ENCODE assay signal across 8 mouse cellular contexts in the genomic region with DNA sequence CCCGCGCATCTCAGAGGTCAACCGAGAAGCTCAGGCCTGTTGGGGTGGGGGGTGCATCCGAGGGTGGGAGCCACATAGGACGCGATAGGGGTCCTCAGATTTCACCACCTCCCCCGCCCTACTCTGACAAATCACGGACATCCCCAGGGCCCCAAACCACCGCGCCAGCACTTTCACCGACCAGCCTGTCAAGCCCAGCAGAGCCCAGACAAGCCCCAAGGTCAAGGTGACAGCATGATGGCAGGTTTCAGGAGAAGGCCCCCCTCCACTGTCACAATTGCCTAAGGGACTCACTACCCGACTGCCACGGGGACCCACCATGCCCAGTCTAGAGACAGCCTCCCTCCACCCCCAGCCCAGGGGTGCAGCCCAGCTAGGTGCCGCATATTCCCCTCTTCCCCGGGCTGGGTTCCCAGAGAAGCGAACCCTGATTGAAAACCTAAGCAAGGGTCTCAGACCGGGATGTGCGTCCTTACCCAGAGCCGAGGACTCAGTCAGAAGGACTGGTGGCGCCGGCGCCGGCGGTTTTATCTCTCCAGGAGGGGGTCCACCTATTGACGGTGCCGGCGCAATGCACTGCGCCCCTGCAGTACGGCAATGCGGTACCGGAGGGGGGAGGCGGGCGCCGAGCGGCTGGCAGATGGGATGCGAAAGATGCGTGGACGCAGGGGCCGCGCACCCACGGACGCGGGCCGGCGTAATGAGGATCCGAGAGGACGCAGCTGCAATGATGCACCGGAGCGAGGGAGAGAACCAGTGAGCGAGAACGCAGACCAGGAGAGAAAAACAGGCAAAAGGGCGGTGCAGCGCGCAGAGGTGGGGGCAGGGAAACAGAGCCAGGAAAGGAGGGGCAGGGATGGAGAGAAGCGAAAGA. TPM values are rescaled to one million over a fixed set of nuclear protein-coding genes. Genes with fewer than 3 reads are reported as not detected.
DNase-seq lines count a peak whose midpoint lies in the region; ATAC-seq and TF ChIP-seq lines count a peak whose summit lies in the region.

A gene (minus strand): TSS at position 767 of the 874 bp plus-strand sequence.

- no peaks in the 10 kb centered on the region for H3K36me3 ChIP-seq in intestine, embryonic 15.5 days
- H3K36me3 ChIP-seq in intestine, postnatal 0 days (ENCODE audit: control insufficient read depth, insufficient read depth): no peaks in the 10 kb centered on the region
- no peaks in the 10 kb centered on the region for H3K36me3 ChIP-seq in limb, embryonic 10.5 days

- H3K4me2 ChIP-seq in intestine, embryonic 15.5 days (replicated peaks): peak within 1 kb of the TSS; percentile 38
- H3K4me2 ChIP-seq in intestine, postnatal 0 days (replicated peaks; ENCODE audit: low read depth): no peak within 1 kb of the TSS

- TF ChIP-seq POLR2A in cerebellum, adult 2 months (IDR thresholded peaks at IDR 0.05; ENCODE audit: borderline replicate concordance, insufficient read depth, low read length): peak; percentile 94

- ATAC-seq in intestine, embryonic 15.5 days: no peak
- no peak for ATAC-seq in intestine, postnatal 0 days

- 4% methylated on average over 55 of the region's 55 CpGs for WGBS in intestine, embryonic 15.5 days
- WGBS in intestine, postnatal 0 days: 4% methylated on average over 55 of the region's 55 CpGs
- under 1% methylated on average over 55 of the region's 55 CpGs for WGBS in cerebellum, adult 2 months
- 4% methylated on average over 55 of the region's 55 CpGs for WGBS in limb, embryonic 10.5 days

- DNase-seq in cerebellum, adult 2 months: peak; percentile 93
- peak; percentile 76 to 79 for DNase-seq in frontal cortex, postnatal 14 days (ENCODE audit: low spot score in 2 of 2)
- peak; percentile 47 to 65 for DNase-seq in heart, postnatal 36 days
- DNase-seq in limb, embryonic 10.5 days (ENCODE audit: low spot score): peak; percentile 40
- DNase-seq in skeletal muscle tissue, adult 2 months (ENCODE audit: low read depth, low spot score): peak; percentile 68
- no peak for DNase-seq in B cell, adult 2 months

- intact Hi-C loops in heart, postnatal 36 days (cut with DNase I): no loop called here

- no peak within 1 kb of the TSS for H3K9ac ChIP-seq in intestine, embryonic 15.5 days
- H3K9ac ChIP-seq in intestine, postnatal 0 days (ENCODE audit: low read depth, low read length): no peak within 1 kb of the TSS

- H3K4me3 ChIP-seq in intestine, embryonic 15.5 days (replicated peaks): peak within 1 kb of the TSS; percentile 19; the same call in 1 of the 2 replicates
- H3K4me3 ChIP-seq in intestine, postnatal 0 days (ENCODE audit: low read depth, low read length): no peak within 1 kb of the TSS
- peak within 1 kb of the TSS; percentile 90 for H3K4me3 ChIP-seq in cerebellum, adult 2 months (replicated peaks; ENCODE audit: insufficient read depth, low read depth, low read length)
- peak within 1 kb of the TSS; percentile 42 for H3K4me3 ChIP-seq in limb, embryonic 10.5 days

- H3K9me3 ChIP-seq in intestine, embryonic 15.5 days: no peaks in the 10 kb centered on the region
- H3K9me3 ChIP-seq in intestine, postnatal 0 days (ENCODE audit: control insufficient read depth): no peaks in the 10 kb centered on the region
- H3K9me3 ChIP-seq in limb, embryonic 10.5 days (replicated peaks): no peaks in the 10 kb centered on the region

- no peak for TF ChIP-seq CTCF in intestine, postnatal 0 days (IDR thresholded peaks at IDR 0.05; ENCODE audit: low read depth)
- TF ChIP-seq CTCF in cerebellum, adult 2 months (IDR thresholded peaks at IDR 0.05; ENCODE audit: borderline replicate concordance, insufficient read depth, low read depth, low read length): no peak

- H3K27me3 ChIP-seq in intestine, embryonic 15.5 days (replicated peaks): peaks cover 58% of the 10 kb centered on the region
- peaks cover 21% of the 10 kb centered on the region for H3K27me3 ChIP-seq in intestine, postnatal 0 days (replicated peaks; ENCODE audit: control insufficient read depth, insufficient read depth, low read length)
- H3K27me3 ChIP-seq in cerebellum, adult 2 months (ENCODE audit: control insufficient read depth, insufficient read depth, low read length): no peaks in the 10 kb centered on the region
- H3K27me3 ChIP-seq in limb, embryonic 10.5 days (ENCODE audit: low read depth, poor library complexity, severe bottlenecking): peaks cover 76% of the 10 kb centered on the region

- 0 out of 2 replicates have a peak, but pooled peaks cover 2% of the 10 kb centered on the region for H3K4me1 ChIP-seq in intestine, embryonic 15.5 days (replicated peaks)
- no peaks in the 10 kb centered on the region for H3K4me1 ChIP-seq in intestine, postnatal 0 days (replicated peaks; ENCODE audit: control insufficient read depth, insufficient read depth, low read length)
- peaks cover 39% of the 10 kb centered on the region for H3K4me1 ChIP-seq in cerebellum, adult 2 months (ENCODE audit: control insufficient read depth, insufficient read depth, low read length)
- H3K4me1 ChIP-seq in limb, embryonic 10.5 days: peaks cover 18% of the 10 kb centered on the region

- no peak within 1 kb of the TSS for H3K27ac ChIP-seq in intestine, embryonic 15.5 days
- H3K27ac ChIP-seq in intestine, postnatal 0 days (ENCODE audit: low read depth, low read length): no peak within 1 kb of the TSS
- H3K27ac ChIP-seq in cerebellum, adult 2 months (ENCODE audit: insufficient read depth, low read length): peak within 1 kb of the TSS; percentile 100
- no peak within 1 kb of the TSS for H3K27ac ChIP-seq in limb, embryonic 10.5 days

RNA-seq across cellular contexts. Expression of the gene that starts here (rescaled TPM):
- polyA plus RNA-seq in intestine, embryonic 15.5 days (2015; fragmentation: Nextera tagmentation; extraction: Ambion mirVana): 0.10 and 0.26 TPM in 2 replicates
- 0.38 and 0.58 TPM in 2 replicates for polyA plus RNA-seq in intestine, postnatal 0 days (2015; fragmentation: Nextera tagmentation; extraction: Ambion mirVana)
- polyA plus RNA-seq in cerebellum, adult 2 months (2012; rRNA removed): 1,226 and 1,413 TPM in 2 replicates
- total RNA-seq in heart, postnatal 36 days (2021): 1,000 to 10,000 TPM; 1,480 to 1,577 TPM
- polyA plus RNA-seq in limb, embryonic 10.5 days (2016; fragmentation: Nextera tagmentation; extraction: Ambion mirVana): not detected in 2 replicates

Comparison
In these comparisons a context has a peak if more than half of its experiments do, and no peak if none do; other contexts are left out.
1. RNA of the gene that starts here (polyA plus RNA-seq): 1,226 to 1,413 TPM in cerebellum, adult 2 months; 0.38 to 0.58 TPM in intestine, postnatal 0 days, 0.10 to 0.26 TPM in intestine, embryonic 15.5 days and not detected in limb, embryonic 10.5 days; every median in the first group is over 100 times any median in the second.
2. Peak in DNase-seq and H3K4me3 ChIP-seq in limb, embryonic 10.5 days; RNA of the gene not detected or under 1 TPM.
3. DNase-seq: peak in cerebellum, adult 2 months (2 of 2), frontal cortex, postnatal 14 days (2 of 2), heart, postnatal 36 days (2 of 2) and skeletal muscle tissue, adult 2 months (single experiment); none in B cell, adult 2 months (0 of 2).